Mouse (Mus musculus): ENCODE data around the gene Fcnb.

Fcnb gene

DNA sequence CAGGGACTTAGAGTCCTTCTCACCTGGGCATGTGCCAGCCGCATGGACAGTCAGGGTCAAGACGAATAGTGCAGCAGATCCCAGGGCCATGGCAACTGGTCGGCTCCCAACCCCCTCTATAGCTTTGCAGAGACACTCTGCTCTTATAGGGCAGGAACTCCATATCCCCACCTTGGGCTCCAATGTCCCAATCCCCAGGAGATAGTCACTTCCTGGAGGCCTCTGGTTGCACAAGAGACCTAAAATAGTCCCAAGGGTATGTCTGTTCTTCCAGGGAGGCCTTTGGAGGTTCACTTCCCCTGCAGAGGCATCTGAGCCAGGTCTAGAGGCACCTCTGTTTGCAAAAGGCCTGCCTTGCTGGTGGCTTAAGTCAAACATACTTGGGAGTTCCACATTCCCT, at the start of gene Fcnb:
TSS of gene Fcnb (minus strand) at position 118 of the 400 bp plus-strand sequence.
- no peak for DNase-seq

DNA sequence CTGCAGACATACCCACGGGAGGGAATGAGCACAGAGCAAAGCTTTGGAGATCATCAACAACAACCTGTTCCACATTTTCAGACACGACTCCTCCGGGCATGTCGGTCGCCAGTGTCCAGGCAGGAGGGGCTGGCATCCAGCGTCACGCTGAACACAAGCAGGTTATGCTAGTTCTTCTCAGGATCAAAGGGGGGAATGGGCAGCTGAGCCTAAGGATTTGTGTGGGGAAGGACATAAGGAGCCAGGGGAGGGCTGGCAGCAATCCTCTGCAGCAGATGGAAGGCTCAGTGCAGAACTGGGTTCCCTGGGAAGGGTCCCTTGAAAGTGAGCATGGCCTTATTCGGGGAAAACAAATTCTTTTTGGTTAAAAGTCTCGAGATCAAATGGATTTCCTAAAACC, 49.1 kb upstream of the Fcnb start:
- no peak for DNase-seq

DNA sequence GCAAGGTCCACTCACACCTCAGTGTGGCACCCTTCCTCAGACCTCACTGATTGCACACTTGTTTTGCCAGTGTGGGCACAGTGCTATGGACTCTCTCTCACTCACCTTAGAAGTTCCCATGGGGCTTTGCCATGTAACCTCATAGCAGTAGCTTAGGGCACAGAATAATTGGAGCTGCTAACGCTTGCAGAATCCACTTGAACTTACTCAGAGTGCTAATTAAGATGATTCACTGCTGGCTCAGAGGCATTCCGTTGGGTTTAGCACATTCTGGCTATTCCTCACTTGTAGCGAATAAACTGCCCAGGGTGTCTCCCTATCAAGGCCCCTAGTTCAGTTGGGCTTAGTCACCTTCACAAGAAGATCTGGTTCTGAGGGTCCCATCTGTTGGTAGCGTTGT, 47.4 kb upstream of the Fcnb start:
- DNase-seq = no peak

DNA sequence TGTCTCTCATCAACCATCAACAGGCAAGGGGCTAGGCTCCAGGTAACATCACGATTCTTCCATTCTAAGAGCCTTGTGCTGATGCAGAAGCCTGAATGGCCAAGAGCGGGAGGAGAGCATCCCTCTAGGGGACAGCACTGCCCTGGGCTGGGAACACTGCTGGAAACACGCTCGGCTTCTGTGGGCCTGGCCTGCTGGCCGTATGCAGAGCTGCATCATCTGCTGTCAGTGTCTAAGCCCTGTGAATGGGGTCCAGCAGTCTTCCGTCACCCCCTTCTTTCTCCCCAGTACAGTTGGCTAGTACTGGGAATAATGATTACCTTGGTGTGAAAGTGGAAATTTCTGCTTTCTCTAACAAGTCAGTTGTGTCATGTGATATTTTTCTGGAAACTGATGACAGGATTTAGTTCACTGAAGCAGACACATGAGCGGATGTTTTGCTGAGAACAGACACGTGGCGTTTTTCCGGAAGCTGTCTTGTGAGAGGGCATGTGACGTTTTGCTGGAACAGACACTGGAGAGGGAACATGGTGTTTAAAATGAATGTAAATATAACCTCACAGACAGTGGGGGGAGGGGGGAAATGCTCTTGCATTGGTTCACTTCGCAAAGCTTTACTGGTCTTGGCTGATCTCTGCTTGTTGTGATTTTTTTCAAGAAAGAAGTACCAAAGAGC, 42.2 kb upstream of the Fcnb start:
- DNase-seq = no peak

DNA sequence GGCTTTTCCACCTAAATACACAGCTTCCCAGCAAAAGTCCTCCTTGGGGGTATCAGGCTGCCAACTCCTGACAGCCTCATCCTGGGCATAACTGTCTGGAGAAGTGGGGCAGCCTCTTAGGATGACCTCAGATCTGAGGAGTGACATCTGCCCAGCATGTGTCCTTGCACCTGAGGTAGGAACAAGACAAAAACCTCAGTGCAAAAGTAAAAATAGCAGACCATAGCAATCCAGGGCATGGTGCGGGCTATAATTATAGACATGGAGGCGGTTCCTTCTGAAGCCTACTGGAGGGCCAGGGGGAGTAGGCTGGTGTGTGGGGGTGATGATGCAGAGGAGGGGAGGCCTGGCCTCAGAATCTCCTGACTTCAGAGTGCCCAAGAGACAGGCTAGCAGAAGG, 39.2 kb upstream of the Fcnb start:
- no peak for DNase-seq

DNA sequence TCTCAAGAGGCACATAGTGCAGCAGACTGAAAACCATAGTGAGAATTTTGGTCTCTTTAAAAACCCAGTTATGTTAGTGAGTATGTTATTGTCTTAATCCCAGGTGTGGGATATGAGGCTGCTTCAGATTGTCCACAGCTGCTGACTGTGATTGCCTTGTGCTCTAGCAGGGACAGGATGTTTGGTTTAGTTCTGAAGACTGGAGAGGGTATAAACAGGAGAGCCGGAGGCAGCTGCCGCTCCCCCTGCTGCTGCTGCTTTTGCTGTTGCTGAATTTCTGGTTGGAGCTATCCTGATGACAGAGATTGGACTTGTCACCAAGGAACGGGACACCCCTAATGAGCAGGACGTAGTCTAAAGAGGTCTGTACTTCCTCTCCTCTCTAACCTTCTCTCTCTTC, 36.6 kb upstream of the Fcnb start:
- no peak for DNase-seq

DNA sequence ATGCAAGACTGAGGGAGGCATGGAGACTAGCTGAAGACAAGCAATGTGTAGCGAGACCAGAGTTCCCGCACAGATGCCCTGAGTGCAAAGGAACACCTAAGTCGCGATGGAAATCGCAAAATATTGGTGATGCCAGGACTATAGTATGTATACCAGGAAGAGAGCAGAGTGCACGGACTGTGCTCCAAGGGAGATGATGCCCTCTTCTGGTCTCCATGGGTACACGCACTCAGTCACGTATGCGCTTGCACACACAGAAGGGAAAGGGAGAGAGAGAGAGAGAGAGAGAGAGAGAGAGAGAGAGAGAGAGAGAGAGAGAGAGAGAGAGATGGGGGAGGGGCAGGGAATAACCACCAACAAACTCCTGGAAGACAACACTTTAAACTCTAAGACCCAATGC, 35.7 kb upstream of the Fcnb start:
- no peak for DNase-seq

DNA sequence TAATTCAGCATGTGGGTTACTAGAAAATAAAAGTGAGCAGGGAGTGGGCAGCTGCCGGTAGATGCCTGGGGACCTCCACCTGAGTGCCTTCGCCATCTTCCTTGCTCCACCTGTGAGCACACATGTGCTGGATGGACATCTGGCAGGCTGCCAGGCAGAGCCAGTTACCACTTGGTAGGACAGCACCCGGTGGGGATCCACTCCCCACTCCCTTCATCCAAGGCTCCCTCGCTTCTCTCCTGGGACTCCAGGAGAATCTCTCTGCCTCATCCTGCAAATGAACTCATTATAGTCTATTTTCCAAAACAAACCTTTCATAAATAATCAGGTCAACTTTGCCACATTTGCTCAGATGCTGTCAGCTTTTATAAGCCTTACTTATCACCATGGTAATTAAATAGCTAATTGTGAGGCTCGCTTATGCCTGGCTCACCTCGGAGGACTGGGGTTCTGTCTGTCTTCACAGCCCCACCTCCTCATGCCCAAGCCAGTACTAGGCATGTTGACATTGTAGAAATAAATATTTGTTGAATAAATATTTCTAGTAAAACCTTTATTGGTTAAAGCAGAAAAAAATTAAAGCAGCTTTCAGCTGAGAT, 33.9 kb upstream of the Fcnb start:
- no peak for DNase-seq

DNA sequence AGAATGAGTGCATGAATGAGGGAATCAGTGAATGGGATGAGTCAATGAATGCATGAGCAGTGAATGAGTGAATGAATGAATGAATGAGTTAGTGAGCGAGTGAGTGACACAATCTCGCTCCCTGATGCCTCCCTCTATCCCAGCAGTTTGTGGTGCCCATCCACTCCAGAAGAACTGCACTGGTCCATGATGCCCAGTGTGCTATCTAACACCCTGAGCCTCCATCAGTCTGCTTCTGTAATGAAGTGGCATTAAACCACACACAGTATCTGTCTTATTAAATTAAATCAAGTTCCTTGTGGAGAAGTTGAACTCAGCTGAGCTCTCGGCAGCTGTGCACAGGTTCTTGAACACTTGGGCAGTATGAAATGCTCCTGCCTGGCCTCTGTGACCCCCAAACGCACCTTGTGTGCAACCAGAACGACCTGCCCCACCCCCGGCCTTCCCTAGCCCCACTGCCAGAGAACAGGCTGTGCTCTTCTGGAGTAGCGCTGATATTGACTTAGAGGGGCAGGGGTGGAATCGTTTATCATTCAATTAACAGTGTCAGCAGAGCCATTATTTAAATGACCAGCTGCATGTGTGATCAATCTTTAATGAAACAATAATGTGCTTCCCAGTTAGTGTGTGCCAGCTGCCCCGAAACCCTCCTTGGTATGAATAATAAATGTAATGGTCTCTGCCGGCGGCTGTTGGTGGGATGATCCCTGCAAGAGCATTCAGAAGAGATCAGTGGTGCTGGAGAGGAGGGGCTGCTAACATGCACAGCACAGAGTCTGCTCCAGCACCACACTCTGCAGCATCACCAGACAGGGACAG, 33.0 kb upstream of the Fcnb start:
- DNase-seq = no peak

DNA sequence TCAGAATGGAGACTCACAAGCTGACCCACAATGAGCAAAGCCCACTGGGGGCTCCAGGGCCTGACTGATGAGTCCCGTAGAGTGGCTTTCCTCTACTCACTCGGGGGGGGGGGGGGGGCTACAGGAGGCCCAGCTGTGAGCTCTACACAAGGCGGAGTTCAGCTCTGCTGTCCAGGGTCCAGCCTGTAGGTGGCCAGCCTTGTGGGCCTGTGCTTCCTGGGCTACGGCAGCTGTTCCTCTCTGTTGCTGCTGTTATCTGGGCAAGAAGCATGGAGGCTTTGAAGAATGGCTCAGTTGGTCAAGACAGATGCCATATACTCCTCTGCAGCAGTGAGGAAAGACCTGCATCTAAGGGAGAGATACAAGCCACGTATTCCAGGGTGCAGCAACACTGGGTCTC, 24.1 kb upstream of the Fcnb start:
- no peak for DNase-seq

DNA sequence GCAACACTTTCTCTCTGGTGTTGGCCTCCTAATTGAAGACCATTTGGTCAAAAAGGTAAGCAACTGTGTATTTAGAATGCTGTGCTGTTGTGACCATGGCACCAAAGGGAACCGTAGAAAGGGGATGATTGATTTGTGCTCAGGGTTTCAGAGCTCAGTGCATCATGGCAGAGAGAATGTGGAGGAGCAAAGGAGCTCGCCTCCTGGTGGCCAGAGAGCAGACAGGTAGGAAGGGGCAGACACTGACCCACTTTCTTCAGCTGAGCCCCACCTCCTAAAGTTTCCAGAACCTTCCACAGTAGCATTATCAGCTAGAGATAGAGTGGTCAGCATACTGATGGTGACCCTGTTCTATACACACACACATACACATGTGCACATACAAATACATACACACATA, 21.3 kb upstream of the Fcnb start:
- no peak for DNase-seq

DNA sequence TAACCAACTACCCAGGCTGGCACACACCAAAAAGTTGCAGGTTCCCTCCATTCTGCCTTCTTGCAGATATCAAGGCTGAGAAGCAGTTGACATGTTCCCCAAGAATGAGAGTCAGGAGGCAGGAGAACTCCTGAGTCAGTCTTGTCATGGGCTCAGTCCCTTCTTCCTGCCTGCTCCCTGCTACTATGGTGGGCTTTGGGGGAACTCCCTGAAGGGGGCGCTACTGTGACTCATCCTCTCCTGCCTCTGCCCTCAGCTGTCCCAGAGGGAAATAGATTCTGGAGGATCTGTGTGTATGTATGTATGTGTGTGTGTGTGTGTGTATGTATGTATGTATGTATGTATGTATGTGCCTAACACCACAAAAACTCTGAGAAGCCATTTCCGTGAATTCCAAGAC, 19.0 kb upstream of the Fcnb start:
- no peak for DNase-seq

DNA sequence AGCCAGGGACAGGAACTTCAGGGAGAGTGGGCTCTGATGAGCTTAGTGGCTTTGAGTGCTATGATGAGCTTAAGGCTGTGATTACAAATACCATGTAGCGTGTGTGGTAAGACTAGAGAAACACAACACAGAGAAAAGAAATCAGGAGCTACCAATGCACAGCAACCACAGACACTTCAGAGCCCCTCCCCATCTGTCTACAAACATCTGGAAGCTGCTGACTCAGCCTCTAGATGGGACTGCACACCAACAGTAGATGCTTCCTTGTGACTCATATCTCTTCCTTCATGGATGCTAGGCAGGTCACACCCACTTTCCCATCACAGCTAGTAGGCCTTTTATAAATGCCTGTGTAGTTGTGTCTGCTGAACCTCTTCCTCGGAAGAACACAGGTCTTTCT, 17.2 kb upstream of the Fcnb start:
- no peak for DNase-seq

DNA sequence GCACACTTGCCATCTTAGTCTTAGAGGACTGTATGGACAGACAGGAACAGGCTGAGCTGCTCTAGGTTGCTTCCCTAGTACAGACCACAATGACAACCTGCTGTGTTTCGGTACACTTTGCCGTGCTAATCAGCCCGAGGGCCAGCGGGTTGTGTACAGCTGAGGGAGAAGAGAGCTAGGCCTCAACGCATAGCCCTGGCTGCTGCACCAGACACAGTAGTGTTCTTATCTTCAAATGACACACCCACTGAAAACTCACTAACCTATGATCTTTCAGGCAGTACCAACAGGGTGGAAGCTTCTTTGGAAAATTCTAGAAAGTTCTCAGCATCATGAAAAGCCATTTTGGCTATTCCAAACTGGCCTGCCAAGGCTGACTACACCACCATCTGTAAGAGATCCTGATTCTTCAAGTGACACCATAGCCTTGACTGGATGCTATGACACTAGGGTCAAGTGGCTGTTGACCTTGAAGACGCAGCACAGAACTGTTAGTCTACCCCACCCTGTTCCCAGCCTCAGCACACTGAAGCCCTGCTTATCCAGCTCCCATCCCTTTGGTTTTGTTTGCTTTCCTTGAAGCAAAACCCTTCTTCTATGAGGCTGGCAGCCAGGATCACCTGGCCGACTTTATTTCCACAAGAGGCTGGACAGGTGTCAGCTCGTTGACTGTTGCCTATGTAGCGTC, 16.3 kb upstream of the Fcnb start:
- no peak for DNase-seq

DNA sequence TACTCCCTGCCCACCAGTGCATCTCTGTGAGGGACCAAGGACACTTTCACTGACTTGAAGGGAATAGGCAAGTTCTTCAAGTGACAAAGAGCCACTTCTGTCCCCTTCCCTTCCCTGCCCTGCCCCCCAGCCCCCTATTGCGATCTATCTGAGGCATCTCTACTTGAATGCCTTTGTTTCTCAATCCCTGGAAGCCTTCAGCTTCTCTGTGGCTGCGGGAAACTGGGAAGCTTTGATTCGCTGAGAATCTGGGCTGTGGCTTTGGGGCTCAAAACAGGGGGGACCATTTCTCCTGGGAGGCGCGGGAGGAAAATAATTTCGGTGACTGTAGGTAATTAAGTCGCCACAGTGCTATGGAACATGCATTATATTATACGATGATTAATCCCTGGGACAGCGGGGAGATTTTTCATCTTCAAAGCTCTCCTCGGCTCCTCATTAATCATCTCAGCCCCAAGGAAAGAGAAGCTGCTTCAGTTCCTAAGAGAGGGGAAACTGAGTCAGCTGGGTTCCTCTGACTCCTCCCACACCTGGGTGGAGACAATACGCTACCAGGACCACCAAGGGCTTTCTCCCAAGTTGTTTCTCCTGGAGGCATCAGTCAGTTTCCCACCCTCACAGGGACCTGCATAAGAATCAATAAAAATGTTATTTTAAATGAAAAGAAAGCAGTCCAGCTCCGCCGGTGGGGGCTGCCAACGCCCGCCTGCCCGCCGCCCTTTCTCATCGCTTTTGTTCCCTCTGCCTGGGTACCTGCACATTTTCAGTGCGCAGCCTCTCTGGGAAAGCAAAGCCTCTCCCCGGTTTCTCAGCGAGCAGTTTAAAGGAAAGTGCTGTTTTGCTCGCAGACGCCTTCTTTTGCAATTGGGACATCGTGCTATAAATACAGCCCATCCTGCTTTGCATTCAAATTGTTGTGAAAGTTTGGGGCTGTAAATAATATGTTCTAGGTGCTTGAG, 14.1 kb upstream of the Fcnb start:
- DNase-seq = peak; percentile 40

DNA sequence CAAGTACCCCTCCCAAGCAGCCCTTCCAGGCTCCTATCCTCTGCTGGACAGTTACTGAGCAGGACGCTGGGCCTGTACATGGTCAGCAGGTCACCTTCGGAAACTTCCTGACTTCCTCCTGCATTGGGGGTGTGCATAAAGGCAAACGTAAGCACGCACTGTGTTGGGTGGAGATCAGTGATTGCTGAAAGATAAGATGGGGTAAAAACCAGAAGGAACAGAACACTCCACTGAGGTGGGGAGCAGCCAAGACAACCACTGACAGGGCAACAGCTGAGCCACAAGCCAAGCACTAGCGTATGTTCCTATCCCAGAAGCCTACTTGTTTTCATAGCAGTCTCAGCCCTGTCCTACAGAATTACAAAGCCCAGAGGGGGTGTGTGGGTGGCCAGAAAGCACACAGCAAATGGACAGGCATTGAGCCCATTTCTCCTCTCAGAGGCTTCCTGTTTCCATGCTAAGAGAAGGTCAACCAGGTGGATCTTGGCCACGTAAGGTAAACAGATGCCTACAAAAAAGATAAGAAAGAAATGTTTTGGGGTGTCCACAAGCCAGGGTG, 12.1 kb upstream of the Fcnb start:
- DNase-seq = no peak

DNA sequence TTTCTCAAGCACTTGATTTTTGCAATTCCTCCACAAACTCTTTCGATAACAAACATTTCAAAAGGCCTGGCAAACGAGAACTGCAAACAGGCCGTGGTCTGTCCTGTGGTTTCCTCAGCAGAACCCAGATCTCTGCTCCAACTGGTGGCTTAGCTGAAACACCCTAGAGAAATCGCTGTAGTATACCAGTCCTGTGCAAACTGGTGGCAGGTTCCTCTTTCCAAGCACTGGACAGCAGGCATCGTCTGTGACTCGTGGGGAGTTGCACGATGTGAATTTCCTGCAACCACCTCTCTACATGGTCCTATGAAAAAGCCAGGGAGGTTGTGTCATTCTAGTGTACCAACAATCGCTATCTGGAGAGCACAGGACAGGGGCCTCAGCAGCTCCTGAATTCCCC, 7.4 kb upstream of the Fcnb start:
- DNase-seq = no peak

DNA sequence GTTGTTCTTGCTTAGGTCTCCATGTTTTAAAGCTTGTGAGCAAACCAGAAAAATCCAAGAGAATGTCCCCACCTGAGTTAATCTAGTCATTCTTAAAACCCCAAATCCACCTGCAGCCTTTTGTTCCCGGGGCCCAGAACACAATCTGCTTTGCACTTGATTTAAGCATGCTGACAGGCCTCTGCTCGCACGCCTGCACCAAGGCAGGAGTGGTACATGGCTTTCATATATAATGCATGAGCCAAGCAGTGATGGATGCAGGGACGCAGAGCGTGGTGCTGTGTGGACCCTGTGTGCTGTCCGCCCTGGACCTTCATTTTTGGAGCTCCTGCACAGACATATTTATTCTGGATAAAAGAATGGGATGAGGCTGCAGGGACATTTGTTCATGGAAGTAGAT, 6.4 kb upstream of the Fcnb start:
- DNase-seq = no peak

DNA sequence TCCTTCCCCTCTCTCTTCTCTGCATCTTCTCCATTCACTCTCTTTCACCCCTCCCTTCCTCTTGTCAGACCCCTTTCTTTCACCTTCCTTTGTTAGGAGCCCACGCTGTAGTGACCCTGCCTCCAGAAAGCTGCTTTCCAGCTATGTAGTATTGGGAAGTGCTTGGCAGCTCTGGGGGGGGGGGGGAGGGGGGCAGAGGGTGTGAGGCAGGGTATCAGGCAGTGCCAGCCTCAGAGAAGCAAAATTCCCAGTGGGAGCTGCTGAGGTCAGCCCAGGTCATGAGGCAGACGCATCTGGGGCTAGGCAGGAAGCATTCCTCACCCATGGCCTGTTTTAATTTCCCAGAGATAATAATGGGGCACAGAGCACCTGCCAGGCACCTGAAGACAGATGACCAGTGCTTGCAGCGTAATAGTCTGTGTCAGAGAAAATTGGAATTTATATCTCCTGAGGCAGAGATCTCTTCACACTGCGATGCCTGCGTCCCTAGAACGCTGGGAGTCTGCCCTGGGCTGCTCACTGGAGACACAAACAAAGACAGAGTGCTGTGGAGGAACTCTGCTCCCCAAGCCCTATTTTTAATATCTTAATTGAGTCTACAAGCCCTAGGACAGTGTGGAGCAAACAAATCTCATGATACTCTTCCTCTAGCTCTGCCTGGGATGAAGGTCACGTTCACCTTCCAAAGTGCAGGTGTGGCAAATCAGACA, 5.8 kb upstream of the Fcnb start:
- no peak for DNase-seq

DNA sequence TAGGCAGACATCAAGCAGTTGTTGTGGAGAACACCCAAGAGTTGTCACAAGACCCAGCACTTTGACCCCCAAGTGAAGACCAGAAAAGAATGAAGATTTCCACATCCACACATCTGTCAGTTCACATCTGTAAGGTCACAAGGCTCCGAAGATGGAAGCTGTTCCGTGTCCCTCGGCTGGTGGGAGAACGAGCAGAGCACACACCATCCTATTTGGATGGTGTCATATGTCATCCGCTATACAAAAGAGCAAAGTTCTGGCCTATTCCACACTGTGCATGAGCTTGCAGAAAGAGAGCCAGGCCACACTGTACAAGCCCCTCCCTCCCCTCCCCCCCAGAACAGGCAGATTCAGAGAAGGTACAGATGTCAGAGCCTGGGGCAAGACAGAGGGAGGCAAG, 4.4 kb upstream of the Fcnb start:
- DNase-seq = no peak

DNA sequence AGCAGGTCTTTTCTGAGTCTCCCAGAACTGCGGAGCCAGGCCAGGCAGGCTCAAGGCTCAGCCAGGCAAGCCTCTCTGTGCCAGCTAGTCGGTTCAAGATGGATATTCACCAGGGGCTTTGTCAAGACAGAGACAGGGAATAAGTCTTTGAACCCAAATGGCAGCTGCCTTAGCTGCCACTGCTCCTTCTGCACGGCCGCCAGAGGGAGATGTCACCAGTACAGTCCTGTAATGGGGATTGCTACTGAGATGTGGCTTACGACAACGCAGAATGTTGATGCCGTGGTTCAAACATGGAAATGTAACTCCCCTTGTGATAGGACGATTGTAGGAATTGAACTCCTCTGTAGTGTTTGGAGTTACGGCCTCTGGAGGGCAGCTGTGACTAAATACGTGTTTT, 1.4 kb upstream of the Fcnb start:
- DNase-seq = no peak
